Mouse (Mus musculus): ENCODE measurements around the gene Immp2l. TPM values are rescaled to one million over a fixed set of nuclear protein-coding genes. Genes with fewer than 3 reads are reported as not detected.
"Not testable (repeated sequence)": the region's sequence is repeated elsewhere in the genome, so short reads cannot be mapped to it uniquely, and the experiment has no call there.

Gene Immp2l
- polyA plus RNA-seq, 1 experiment from 2014 or later: 10.0 TPM

DNA sequence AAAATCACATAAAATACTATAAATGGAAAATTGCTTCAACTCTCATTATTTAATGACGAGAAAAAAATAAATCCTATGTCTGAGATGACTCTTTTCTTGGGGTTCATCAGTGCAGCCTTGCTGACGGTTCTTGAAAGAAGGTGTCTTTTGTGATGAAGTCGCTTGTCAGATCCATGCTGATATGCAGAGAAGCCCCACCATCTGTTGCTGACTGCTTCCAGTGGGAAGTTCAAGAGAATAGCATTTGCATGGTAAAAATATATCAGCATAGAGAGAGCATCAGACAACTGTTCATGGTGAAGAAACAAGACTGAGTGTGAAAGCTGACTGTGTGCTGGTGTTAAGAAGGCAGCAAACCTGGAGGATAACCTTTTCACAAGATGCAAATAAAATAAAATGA is 719.0 kb downstream of the Immp2l start:
- H3K27ac ChIP-seq: no peak overlapping the region
- no peaks in the 10 kb centered on the region for H3K9me3 ChIP-seq
- ATAC-seq (ENCODE audit: borderline replicate concordance, extremely low read depth, low FRiP score, low TSS enrichment): no peak
- 62% methylated on average over 3 of the region's 3 CpGs for WGBS
- H3K4me1 ChIP-seq: no peaks in the 10 kb centered on the region
- H3K36me3 ChIP-seq: no peaks in the 10 kb centered on the region
- no peaks in the 10 kb centered on the region for H3K27me3 ChIP-seq
- no peak overlapping the region for H3K9ac ChIP-seq
- H3K4me3 ChIP-seq: no peak overlapping the region
- no peak overlapping the region for H3K4me2 ChIP-seq

GRCm38 (mm10) chr12:41763396-41763795 is 739.5 kb downstream of the Immp2l start:
- Histone ChIP-seq H3K9me3 (no peaks in the 10 kb centered on the region), H3K4me2 (no peak overlapping the region), H3K27me3 (no peaks in the 10 kb centered on the region), H3K36me3 (no peaks in the 10 kb centered on the region), H3K9ac (no peak overlapping the region), H3K4me3 (no peak overlapping the region), H3K27ac (no peak overlapping the region), H3K4me1 (no peaks in the 10 kb centered on the region)
- 45% methylated on average over 3 of the region's 3 CpGs for WGBS
- no peak for ATAC-seq (ENCODE audit: borderline replicate concordance, extremely low read depth, low FRiP score, low TSS enrichment)

DNA sequence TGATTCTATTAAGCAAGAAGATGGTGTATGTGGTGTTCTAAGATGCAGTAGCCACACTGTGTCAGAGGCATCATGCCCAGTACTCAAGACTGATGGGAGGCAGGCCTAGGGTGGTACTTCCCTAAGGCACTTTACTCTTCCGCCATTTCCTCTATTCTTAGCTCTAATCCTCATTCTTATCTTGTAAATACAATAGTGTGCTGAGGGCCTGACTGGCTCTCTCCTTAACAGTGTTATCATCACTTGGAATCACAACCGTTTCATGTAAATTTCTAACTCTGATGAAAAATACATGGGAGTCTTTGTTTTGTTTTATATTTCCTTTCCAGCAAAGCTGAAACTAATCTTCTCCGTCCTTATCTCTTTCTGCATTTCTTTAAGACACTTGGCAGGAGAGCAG is 750.1 kb downstream of the Immp2l start:
- Histone ChIP-seq H3K4me1 (no peaks in the 10 kb centered on the region), H3K27ac (no peak overlapping the region), H3K36me3 (no peaks in the 10 kb centered on the region), H3K4me2 (no peak overlapping the region), H3K27me3 (no peaks in the 10 kb centered on the region), H3K9ac (no peak overlapping the region), H3K9me3 (no peaks in the 10 kb centered on the region), H3K4me3 (no peak overlapping the region)
- WGBS: 41% methylated on average over 3 of the region's 3 CpGs
- ATAC-seq (ENCODE audit: borderline replicate concordance, extremely low read depth, low FRiP score, low TSS enrichment): no peak

DNA sequence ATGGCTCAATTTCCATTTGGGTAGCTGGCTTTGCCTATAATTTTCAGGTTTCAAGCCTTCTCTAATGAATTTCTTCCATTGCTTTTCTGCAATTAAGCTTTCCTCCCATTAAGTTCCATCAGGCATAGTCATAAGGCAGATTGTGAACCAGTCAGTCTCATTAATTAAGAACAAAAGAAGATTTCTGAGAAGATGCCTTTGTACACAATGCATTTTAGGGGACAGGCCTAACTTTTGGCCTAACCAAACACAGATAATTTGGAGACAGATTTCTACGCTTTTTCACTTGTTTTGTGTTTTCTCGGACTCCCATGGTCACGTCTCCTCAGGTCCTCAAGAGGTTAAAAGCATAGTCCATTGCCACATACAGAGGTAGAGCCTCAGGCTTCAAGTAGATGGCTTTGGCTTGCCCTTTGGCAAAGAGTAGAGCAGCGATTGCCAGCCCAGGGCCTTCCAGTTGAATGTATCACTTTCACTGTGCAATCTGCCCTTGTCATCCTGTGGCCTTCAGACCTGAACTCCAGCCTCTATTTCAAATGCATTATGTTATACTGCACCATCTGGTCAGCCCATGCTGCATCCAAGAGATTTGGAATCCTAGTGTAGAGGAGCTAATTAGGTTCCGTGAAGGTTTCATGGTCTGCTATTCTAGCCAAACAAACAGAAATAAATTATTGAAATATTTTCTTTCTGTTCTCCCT is 750.9 kb downstream of the Immp2l start:
- no peaks in the 10 kb centered on the region for H3K4me1 ChIP-seq
- no peaks in the 10 kb centered on the region for H3K36me3 ChIP-seq
- ATAC-seq (ENCODE audit: borderline replicate concordance, extremely low read depth, low FRiP score, low TSS enrichment): no peak
- H3K4me3 ChIP-seq: no peak overlapping the region
- H3K27ac ChIP-seq: no peak overlapping the region
- H3K9ac ChIP-seq: no peak overlapping the region
- no peaks in the 10 kb centered on the region for H3K9me3 ChIP-seq
- H3K4me2 ChIP-seq: no peak overlapping the region
- H3K27me3 ChIP-seq: no peaks in the 10 kb centered on the region
- WGBS: 88% methylated on average over 5 of the region's 5 CpGs

- not testable (repeated sequence) for H3K36me3 ChIP-seq; H3K9ac ChIP-seq; ATAC-seq (ENCODE audit: borderline replicate concordance, extremely low read depth, low FRiP score, low TSS enrichment); H3K4me2 ChIP-seq; H3K4me1 ChIP-seq; H3K27ac ChIP-seq; H3K4me3 ChIP-seq; H3K27me3 ChIP-seq; H3K9me3 ChIP-seq
- WGBS: no CpG with 5 or more reads among the region's 4 CpGs
Observed at GRCm38 (mm10) chr12:41777762-41778161, 753.9 kb downstream of the Immp2l start.

DNA sequence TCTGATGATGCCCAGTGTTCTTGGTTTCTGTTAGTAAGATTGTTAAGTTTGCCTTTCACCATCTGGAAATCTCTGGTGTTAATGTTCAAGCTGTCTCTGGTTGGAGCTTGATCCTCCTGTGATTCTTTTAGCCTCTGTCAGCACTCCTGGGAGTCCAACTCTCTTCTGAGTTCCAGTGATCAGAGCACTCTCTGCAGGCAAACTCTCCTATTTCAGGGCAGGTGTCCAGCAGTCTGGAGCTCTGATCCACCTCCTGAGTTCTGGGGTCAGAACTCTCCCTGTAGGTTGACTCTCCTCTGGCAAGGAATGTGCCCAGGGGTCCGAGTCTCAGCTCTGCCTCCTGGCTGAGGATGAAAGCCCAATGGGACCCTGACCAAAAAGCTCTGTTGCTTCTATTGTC is 769.8 kb downstream of the Immp2l start:
- H3K4me3 ChIP-seq; H3K4me2 ChIP-seq; ATAC-seq (ENCODE audit: borderline replicate concordance, extremely low read depth, low FRiP score, low TSS enrichment); H3K27me3 ChIP-seq; H3K36me3 ChIP-seq; H3K9me3 ChIP-seq; H3K27ac ChIP-seq; H3K9ac ChIP-seq; H3K4me1 ChIP-seq: not testable (repeated sequence)
- 71% methylated on average over 1 of the region's 1 CpGs for WGBS

DNA sequence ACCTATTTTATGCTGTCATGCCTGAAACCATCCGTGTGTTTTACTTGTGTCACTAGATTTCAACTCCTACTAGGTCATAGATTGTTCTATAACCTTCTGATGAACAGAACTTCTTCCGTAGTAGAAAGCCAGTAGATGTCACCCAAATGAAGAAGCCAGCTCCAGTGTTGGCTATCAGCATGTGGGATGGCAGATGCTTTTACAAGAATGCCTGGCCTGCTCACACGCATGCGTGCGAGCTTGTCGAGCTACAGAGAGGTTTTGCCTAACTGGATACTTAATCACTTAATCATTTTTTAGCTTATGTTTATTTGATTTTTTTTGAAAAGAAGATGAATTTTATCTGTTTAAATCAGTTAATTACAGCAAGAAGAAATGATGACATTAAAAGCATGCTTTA is 805.6 kb downstream of the Immp2l start:
- Histone ChIP-seq H3K4me3 (no peak overlapping the region), H3K27ac (no peak overlapping the region), H3K27me3 (no peaks in the 10 kb centered on the region), H3K4me2 (no peak overlapping the region), H3K4me1 (no peaks in the 10 kb centered on the region), H3K9ac (no peak overlapping the region), H3K9me3 (no peaks in the 10 kb centered on the region), H3K36me3 (no peaks in the 10 kb centered on the region)
- ATAC-seq (ENCODE audit: borderline replicate concordance, extremely low read depth, low FRiP score, low TSS enrichment): no peak
- 88% methylated on average over 6 of the region's 6 CpGs for WGBS

DNA sequence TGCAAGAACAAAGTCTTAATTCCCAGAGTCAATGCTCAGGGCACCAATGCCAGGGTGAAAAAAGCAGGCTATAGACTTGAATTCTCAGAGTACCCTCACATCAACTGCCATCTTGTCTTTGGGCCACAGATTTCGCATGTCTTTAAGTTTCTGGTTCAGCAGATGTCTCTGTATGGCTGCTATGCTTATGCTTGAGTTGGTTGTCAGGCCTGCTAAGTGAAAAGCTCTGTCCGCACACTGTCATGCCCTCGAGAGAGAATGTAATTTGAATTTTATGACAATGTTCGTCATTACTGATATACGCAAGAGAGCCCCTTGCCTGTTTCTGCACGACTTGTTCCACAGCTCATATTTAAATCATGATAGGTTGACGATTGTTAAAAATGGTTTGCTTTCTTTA is 807.8 kb downstream of the Immp2l start:
- 82% methylated on average over 7 of the region's 7 CpGs for WGBS
- Histone ChIP-seq H3K4me1 (no peaks in the 10 kb centered on the region), H3K27me3 (no peaks in the 10 kb centered on the region), H3K9ac (no peak overlapping the region), H3K4me3 (no peak overlapping the region), H3K36me3 (no peaks in the 10 kb centered on the region), H3K27ac (no peak overlapping the region), H3K4me2 (no peak overlapping the region), H3K9me3 (no peaks in the 10 kb centered on the region)
- ATAC-seq (ENCODE audit: borderline replicate concordance, extremely low read depth, low FRiP score, low TSS enrichment): no peak

DNA sequence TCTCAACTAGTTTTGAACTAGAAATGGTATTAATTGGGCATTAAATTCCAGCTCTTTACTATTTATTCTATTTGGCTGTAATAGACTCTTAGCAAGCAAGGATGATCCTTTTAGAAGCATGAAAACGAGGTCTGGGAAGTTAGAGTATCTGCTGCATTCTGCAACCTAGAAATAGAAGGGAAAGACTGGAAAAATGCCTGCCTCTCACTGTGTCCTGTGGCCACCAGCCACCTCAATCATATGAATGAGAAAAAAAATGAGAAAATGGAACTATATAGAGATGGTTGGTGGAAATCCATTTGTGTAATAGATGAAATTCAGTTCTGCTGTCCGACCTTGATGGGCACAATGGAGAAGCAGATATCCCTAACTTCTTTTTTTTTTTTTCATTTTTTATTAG is 810.8 kb downstream of the Immp2l start:
- no peaks in the 10 kb centered on the region for H3K4me1 ChIP-seq
- H3K4me3 ChIP-seq: no peak overlapping the region
- H3K27ac ChIP-seq: no peak overlapping the region
- H3K9ac ChIP-seq: no peak overlapping the region
- WGBS: 80% methylated on average over 2 of the region's 2 CpGs
- H3K9me3 ChIP-seq: no peaks in the 10 kb centered on the region
- H3K36me3 ChIP-seq: no peaks in the 10 kb centered on the region
- H3K4me2 ChIP-seq: no peak overlapping the region
- no peaks in the 10 kb centered on the region for H3K27me3 ChIP-seq
- ATAC-seq (ENCODE audit: borderline replicate concordance, extremely low read depth, low FRiP score, low TSS enrichment): no peak

- no peak overlapping the region for H3K4me2 ChIP-seq
- WGBS: 47% methylated on average over 6 of the region's 6 CpGs
- no peaks in the 10 kb centered on the region for H3K4me1 ChIP-seq
- no peak overlapping the region for H3K27ac ChIP-seq
- ATAC-seq (ENCODE audit: borderline replicate concordance, extremely low read depth, low FRiP score, low TSS enrichment): no peak
- no peaks in the 10 kb centered on the region for H3K27me3 ChIP-seq
- H3K4me3 ChIP-seq: no peak overlapping the region
- no peaks in the 10 kb centered on the region for H3K9me3 ChIP-seq
- H3K9ac ChIP-seq: no peak overlapping the region
- H3K36me3 ChIP-seq: no peaks in the 10 kb centered on the region
Observed at GRCm38 (mm10) chr12:41838334-41838847, 814.5 kb downstream of the Immp2l start.

DNA sequence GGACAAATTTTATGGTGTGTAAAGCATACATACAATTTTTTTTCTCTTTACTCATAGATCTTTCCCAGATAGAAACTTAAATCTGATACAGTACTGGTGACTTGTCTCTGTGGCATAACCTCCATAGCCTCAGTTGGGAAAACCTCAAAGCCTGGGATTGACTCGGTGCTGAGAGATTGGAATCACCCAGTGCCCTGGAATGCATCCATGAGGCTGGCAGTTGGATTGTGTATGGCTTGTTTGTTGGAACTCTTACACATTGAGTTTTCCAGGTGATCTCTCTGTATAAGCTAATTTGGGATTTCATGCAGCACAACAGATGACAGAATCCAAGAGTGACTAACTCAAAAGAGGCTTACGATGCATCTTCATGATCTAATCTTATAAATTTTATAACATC is 815.4 kb downstream of the Immp2l start:
- ATAC-seq (ENCODE audit: borderline replicate concordance, extremely low read depth, low FRiP score, low TSS enrichment): no peak
- H3K4me2 ChIP-seq: no peak overlapping the region
- H3K4me3 ChIP-seq: no peak overlapping the region
- no peaks in the 10 kb centered on the region for H3K36me3 ChIP-seq
- H3K9me3 ChIP-seq: no peaks in the 10 kb centered on the region
- 92% methylated on average over 2 of the region's 2 CpGs for WGBS
- H3K27me3 ChIP-seq: no peaks in the 10 kb centered on the region
- no peak overlapping the region for H3K27ac ChIP-seq
- no peaks in the 10 kb centered on the region for H3K4me1 ChIP-seq
- no peak overlapping the region for H3K9ac ChIP-seq

DNA sequence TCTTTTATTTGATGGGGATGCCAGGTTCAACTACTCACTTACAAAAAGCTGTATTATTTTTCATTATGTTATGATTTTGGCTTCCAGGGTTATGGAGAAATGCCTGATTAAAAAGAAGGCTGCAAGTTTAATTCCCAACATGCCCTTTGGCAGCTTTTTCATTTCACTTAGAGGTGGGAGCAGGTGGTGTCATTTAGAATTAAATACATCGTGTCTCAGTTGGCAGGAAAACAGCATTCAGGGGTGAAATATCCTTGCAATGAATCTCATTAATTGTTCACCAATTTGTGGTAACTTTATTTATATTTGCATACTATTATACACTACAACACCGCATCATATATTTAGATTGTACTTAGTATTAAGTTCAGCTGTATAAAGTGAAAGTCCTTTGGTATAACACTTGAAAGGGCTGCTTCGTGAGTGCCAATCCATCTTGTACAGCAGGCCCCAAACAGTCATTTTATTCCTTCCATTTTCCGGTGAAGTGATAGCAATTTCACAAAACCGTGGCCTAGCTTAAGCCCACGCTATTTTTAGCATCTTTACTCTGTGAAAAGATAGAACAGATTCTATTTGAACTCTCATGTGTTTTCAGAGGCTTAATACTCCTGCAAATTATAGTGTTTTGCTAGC is 818.9 kb downstream of the Immp2l start:
- Histone ChIP-seq H3K9me3 (no peaks in the 10 kb centered on the region), H3K27me3 (no peaks in the 10 kb centered on the region), H3K4me2 (no peak overlapping the region), H3K27ac (no peak overlapping the region), H3K9ac (no peak overlapping the region), H3K4me1 (no peaks in the 10 kb centered on the region), H3K36me3 (no peaks in the 10 kb centered on the region), H3K4me3 (no peak overlapping the region)
- ATAC-seq (ENCODE audit: borderline replicate concordance, extremely low read depth, low FRiP score, low TSS enrichment): no peak
- 51% methylated on average over 6 of the region's 6 CpGs for whole genome bisulfite sequencing

Measured in lung, embryonic 15.5 days (tissue).